Mouse (Mus musculus) layer of hippocampus, postnatal 36 days (tissue): ENCODE measurements around the gene Prune1. TPM values are rescaled to one million over a fixed set of nuclear protein-coding genes. Genes with fewer than 3 reads are reported as not detected.

Experiments used
- DNase-seq, 2 experiments: peaks; one replicate each; pipeline ENCODE4 v3.0.0; 2022
- total RNA-seq, 2 experiments: library from RNA; stranded (reverse); gene quantifications; 2 replicates each; pipeline ENCODE4 v1.2.3; 2021

Prune1 gene
- total RNA-seq, 2 experiments from 2014 or later: 19.8 to 22.2 TPM

DNA sequence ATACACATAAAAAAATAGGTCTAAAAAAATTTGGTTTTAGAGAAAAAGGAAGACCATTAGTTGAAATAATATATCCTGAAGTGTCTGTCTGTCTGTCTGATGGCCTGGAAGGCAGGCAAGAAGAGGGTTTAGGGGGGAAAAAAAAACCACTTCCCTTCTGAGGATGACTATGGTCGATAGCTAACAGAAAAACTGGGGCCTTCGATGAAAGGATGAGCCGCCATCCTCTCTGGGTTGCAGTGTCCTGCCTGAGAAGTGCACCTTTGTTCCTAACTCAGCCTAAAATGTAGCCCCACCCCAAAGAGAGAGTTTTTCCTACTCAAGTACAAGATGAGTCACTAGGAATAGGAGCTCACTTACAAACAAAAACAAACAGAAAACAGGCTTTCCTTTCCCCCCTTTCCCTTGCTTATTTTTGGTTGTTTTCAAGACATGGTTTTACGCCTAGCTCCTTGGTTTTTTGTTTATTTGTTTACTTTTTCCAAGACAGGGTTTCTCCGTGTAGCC is 5.4 kb downstream of the Prune1 start:
- no peak for DNase-seq

DNA sequence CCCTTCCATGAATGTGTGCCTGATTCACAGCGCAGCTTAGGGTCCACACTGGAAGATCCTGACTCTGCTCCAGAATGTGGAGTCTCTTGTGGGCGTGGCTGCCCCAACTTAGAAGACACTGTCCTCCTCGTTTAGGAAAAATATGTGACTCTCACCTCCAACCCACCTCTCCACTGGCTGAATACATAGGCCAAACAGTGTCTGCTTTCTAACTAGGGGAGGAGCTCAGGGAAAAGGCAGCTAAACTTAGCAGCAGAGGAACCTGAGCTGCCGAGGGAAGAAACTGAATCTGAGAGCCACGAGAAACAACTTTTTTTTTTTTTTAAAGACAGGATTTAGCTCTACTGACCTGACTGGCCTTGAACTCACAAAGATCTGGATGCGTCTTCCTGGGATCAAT is 6.7 kb downstream of the Prune1 start:
- no peak for DNase-seq

GRCm38 (mm10) chr3:95274453-95274852 is 7.4 kb downstream of the Prune1 start:
- DNase-seq: no peak

GRCm38 (mm10) chr3:95273471-95273870 is 8.4 kb downstream of the Prune1 start:
- no peak for DNase-seq

GRCm38 (mm10) chr3:95270766-95271364 is 11.0 kb downstream of the Prune1 start:
- DNase-seq: no peak

DNA sequence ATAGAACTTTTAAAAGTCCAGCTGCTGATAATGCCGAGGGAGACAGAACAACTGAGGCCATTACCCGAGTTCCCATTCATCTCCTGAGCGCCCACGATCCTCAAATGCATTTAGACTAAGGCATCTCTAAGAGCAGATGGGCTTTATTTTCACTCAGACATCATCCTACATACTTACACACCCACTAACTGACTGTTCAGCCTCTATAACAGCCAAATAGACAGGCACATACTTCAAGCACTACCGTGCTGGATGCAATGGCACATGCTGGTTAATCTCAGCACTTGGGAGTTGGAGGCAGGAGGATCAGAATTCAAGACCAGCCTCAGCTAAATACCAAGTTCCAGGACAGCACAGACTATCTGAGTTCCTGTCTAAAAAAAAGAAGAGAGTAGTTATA is 12.1 kb downstream of the Prune1 start:
- no peak for DNase-seq

- DNase-seq: no peak
These were observed 14.0 kb downstream of the Prune1 start for GRCm38 (mm10) chr3:95267855-95268254.

GRCm38 (mm10) chr3:95266052-95266451 is 15.8 kb downstream of the Prune1 start:
- DNase-seq: no peak

DNA sequence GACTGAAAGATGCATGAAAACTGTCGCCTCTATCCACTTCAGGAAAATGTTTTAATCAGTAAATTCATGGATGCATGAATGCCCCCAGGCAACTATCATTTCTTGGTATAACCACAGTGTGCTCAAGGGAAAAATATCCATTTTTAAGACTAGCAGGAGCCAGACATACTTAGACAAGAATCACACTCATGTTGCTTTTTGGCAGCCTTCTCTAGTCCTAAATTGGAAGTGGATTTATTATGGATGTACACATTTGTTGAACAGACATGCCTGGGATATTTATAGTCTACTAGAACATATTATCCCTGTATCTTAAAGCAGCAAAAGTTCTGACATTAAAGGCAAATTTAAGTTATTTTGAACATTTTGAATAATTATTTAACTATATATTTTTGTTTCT is 17.2 kb downstream of the Prune1 start:
- DNase-seq: no peak

DNA sequence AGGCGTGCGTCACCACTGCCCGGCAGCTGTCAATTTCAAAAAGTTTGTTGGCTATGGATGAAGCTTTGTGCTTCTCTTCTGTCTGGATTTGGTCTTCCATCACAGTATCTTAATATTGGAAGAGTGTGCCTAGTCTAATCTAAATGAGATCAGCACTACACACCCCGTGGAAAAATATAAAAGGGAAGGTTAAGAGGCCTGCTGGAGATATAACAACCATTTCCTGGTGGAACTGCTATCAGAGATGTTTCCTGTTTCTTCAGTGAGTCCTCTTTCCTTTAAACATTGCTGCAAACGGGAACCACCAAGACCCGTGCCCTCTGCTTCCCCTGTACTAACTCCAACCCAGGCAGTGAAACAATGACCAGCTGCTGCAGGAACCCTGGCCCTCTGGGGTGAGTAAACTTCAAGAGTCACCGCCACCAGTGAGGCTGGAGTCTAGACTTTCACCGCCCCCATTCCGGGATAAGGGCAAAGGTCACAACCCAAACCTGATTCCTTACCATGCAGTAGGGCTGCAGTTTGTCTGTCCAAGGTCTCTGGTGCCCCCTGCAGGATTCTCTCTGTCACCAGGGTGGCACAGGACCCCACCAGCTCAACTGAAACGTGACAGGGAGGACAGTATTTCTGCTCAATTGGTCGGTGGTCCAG is 18.7 kb downstream of the Prune1 start:
- peak; percentile 32 to 45 for DNase-seq

DNA sequence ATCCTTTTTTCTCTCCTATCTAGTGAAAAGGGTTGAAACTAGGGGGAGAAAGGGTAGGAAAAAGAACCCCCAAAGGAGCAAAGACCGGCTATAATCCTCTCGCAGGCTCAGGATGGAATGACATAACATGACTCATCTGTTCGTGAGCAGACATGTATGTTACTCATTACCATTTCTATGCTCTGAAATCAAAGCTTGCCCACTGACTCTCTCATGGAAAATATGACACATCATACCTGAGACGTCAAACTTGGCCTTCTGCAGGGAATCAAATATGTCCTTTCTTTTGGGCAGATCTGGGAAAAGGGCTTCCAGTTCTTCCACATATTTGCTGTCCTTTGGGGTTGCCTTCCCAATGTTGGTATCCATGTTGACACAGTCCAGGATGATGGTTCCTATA is 19.9 kb downstream of the Prune1 start:
- DNase-seq: no peak

DNA sequence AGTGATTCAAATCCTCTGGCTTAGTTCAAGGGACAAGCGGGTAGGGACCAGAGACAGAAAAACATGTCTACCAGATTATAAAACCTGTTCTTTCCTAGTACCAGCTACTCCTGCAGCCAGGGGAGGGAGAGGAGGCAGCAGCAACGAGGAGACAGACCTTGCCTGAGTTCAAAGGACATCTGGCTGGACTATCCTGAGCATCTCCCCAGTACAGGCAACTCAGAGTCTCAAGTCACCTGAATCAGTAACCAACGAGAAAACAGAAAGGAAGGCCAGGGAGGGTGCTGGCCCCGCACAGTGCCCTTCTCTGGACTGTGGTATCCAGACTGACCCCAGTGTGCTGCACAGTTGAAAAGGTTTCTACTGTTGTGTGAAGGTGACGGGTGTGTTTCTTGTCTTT is 24.9 kb downstream of the Prune1 start:
- DNase-seq: no peak

GRCm38 (mm10) chr3:95250783-95251424 is 31.0 kb downstream of the Prune1 start, which contains the start of gene Bnipl:
Gene Bnipl, minus strand, starts transcription at chr3:95251193.
- no peak for DNase-seq

GRCm38 (mm10) chr3:95250361-95250760 is 31.5 kb downstream of the Prune1 start:
- DNase-seq: no peak

DNA sequence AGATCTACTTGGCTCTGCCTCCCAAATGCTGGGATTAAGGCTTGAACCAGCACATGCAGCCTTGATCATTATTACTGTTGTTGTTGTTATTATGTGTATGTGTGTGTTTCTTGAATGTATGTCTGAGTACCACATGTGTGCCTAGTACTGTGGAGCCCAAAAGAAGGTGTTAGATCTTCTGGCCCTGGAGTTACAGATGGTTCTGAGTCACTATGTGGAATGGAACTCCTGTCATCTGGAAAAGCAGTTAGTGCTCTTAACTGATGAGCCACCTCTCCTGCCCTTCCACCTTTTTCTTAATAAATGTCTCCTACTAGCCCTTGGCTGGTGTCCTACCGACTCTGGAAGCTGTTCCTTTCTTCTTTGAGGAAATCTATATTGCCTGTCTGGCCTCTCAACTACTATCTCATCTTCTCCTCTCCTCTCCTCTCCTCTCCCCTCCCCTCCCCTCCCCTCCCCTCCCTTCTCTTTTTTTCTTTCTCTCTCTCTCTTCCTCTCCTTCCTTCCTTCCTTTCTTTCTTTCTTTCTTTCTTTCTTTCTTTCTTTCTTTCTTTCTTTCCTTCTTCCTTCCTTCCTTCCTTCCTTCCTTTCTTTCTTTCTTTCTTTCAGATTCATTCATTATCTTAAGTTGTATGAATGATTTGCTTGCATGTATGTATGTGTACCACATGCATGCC is 34.1 kb downstream of the Prune1 start:
- no peak for DNase-seq

DNA sequence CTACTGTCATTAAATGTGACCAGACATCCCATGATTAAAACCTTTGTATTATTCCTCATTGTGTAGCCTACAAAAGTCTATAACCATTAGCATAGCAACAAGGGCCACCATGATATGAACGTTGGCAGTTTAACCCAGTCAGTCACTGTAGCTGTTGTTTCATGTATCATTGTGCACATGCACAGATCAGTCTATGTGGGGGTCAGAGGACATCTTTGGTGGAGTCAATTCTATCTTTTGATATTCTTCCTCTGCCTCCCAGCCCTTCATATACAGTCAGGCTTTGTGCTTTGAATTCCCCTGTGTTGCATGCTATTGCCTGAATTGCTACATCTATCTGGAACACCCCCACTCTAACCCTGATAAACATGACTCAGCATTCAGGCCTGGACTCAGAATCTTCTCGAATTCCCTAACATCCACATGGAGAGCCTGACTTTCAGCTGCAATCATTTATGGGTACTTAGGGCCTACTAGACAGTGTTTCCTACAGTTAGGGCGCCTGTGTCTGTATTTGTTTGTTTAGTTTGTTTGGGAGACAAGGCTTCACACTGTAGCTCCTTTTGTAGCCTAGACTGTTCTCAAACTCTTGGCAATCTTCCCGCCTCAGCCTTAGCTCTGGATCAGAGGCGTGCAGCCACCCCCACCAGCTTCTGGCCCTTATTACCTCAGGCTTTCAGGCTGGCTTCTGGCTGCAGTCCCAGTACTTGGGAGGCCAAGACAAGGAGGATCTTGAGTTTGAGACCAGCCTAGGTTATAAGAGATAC is 35.2 kb downstream of the Prune1 start:
- DNase-seq: peak; percentile 42 to 55

DNA sequence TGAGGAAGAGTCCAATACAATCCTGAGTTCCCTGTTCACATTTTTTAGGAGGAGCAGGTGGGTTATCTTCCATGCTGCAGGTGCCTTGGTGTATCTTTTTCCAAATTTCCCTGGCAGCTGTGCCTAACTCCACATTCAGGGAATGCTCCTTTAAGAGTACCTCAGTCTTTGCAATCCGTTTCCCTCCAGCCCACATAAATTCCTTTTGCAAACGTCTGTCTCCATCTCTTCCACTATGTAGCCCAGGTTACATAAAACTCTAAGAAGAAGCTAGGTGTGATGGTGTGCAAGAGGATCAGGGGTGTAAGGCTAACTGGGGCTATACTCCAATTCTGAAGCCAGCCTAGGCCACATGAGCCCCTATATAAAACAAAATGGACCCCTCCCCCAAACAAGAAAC is 38.8 kb downstream of the Prune1 start:
- DNase-seq: no peak

DNA sequence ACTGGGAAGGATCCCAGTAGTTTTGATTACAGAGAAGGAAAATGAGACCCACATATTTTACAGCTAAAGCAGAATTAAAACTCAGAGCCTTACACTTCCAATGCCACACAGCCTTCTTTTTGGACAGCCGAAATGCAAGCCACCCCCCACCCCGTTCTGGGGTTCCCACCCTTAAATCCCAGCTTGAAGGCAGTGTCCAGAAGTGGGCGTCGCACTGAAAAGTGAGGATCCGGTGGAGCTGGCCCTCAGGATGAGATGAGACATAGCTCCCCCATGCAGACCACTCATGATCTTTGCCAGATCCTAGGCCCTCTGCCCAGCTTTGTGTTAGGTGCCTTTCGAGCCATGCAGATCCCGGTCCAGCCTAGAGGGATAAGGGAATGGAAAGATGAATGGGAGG is 40.4 kb downstream of the Prune1 start, which contains the start of gene Gm128:
TSS of gene Gm128 (minus strand) at position 101 of the 400 bp plus-strand sequence.
- no peak for DNase-seq

GRCm38 (mm10) chr3:95240900-95241299 is 41.0 kb downstream of the Prune1 start:
- DNase-seq: no peak

- DNase-seq: no peak
These were observed 41.9 kb downstream of the Prune1 start for GRCm38 (mm10) chr3:95239971-95240370.

- no peak for DNase-seq
These were observed 42.9 kb downstream of the Prune1 start for GRCm38 (mm10) chr3:95239022-95239421.

- DNase-seq: no peak
These were observed 44.3 kb downstream of the Prune1 start for GRCm38 (mm10) chr3:95237541-95238099.
